Mouse (Mus musculus) CH12.LX (cell line): ENCODE data around the gene Tusc2.

ENCODE experiments used
- EP300 ChIP-seq: IDR thresholded peaks from 2 replicates; pipeline ENCODE4 v1.6.1; 2011; ENCODE audit warnings: low read length, improper control_type of control experiment
- GABPA ChIP-seq: IDR thresholded peaks from 2 replicates; pipeline ENCODE4 v1.6.1; 2012; ENCODE audit warnings: low read depth, low read length, improper control_type of control experiment, inconsistent platforms; ENCODE audit not compliant: insufficient replicate concordance
- MXI1 ChIP-seq: IDR thresholded peaks from 2 replicates; pipeline ENCODE4 v1.6.1; 2011; ENCODE audit warnings: mild to moderate bottlenecking, low read depth, low read length, improper control_type of control experiment
- MYC ChIP-seq: IDR thresholded peaks from 2 replicates; pipeline ENCODE4 v1.6.1; 2011; ENCODE audit warnings: low read depth, mild to moderate bottlenecking, improper control_type of control experiment, low read length
- NELFE ChIP-seq: IDR thresholded peaks from 2 replicates; pipeline ENCODE4 v1.6.1; 2011; ENCODE audit warnings: low read depth, low read length, improper control_type of control experiment
- POLR2A ChIP-seq: IDR thresholded peaks from 2 replicates; pipeline ENCODE4 v1.6.1; 2011; ENCODE audit warnings: low read depth, mild to moderate bottlenecking, improper control_type of control experiment, low read length
- ZC3H11A ChIP-seq: IDR thresholded peaks from 2 replicates; pipeline ENCODE4 v1.6.1; 2012; ENCODE audit warnings: low read depth, mild to moderate bottlenecking, inconsistent platforms, low read length, improper control_type of control experiment

- TF ChIP-seq MYC = no peak
- no peak for TF ChIP-seq ZC3H11A
- no peak for TF ChIP-seq POLR2A
- TF ChIP-seq NELFE = no peak
- no peak for TF ChIP-seq EP300
- no peak for TF ChIP-seq GABPA
- TF ChIP-seq MXI1 = peak; percentile 33; the same call in 1 of the 2 replicates
Observed at GRCm38 (mm10) chr9:107542352-107542686, 20.7 kb upstream of the Tusc2 start.
